Mouse (Mus musculus) testis, adult 2 months (tissue): ENCODE measurements at regions not wholly inside any gene's neighbourhood (a gene's known extent, or its start where the extent isn't known, plus 50 kb on each side); places are given as distances from the start of the nearest gene placed in this dataset.

Experiments
- CTCF ChIP-seq: fragments of 200-500 bp; IDR thresholded peaks from 2 replicates; pipeline ENCODE4 v1.5.1; 2012; ENCODE audit warnings: low read depth, mild to moderate bottlenecking, inconsistent platforms, low read length, moderate library complexity; ENCODE audit not compliant: control insufficient read depth, insufficient read depth, insufficient replicate concordance
- POLR2A ChIP-seq: fragments of 200-500 bp; IDR thresholded peaks from 2 replicates; pipeline ENCODE4 v1.6.1; 2012; ENCODE audit warnings: low read depth, mild to moderate bottlenecking, inconsistent platforms, low read length, moderate library complexity; ENCODE audit not compliant: control insufficient read depth

- TF ChIP-seq POLR2A (no peak), CTCF (no peak)
These were observed 285.4 kb upstream of the Plxna2 start for GRCm38 (mm10) chr1:194332639-194333038.
